Mouse (Mus musculus) spleen, embryonic (tissue): ENCODE data around the gene Mbl1.

Experiments
- CTCF ChIA-PET: fragments of 350-600 bp; sonication (Branson Sonifier 250); formaldehyde crosslinking; loops from one replicate; lab custom pipeline; 2022; lab: Charles Lee

Mbl1 gene

DNA sequence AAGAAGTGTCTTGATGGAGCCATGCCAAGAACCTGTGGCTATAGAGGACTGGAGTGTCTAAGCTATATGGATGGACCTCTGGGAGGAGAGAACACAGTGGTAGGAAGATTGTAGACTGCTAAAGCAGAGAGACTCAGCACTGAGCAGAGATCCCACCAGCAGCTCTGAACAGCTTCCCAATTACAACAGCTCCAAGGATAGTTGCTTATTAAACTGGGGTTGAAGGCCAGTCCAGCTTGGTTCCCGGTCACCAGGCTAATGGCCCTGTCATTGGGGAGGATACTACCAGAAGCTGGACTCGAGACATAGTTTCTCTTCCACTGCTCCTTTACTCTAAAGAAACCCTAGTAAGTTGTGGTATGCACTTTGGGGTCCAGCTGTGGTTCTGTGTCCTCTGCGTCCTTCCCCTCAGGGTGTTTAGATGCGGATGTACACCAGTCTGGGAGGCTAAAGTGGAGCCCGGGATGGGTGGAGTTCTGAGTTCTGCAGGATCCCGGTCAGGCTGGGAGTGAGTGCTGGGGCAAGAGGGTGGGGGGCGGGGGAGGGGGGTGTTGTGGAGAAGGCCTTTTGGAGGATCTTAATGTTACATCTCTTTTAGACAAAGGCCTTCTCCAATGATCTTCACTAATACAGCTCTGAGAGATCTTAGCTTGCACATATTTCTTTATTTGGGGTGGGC is at the start of gene Mbl1:
Gene Mbl1, plus strand, starts transcription at position 239 of the 679 bp plus-strand sequence.
- CTCF ChIA-PET, result no interaction called here

DNA sequence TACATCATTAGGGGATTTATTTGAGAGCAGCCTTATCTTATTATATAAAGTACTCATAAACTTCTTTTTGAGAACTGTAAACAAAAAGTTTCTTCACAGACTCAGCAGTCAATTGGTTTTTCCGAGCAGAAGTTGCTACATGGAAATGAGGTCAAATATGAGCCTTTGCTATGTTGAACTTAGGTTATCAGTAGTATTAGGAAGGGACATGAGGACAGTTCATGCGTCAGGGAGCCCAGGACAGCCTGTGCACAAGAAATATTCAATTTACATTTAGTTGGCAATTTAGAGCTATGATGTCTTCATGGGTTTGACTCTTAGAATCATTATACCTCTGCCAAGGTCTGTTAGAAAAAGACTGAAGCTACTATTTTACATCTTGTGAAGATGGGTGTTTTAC is 49.0 kb upstream of the Mbl1 start:
- CTCF ChIA-PET, result no interaction called here

GRCm38 (mm10) chr14:41104853-41105444 is 46.3 kb upstream of the Mbl1 start, which contains the start of gene Mat1a:
Mat1a (plus strand) TSS chr14:41105035.
- CTCF ChIA-PET, result no interaction called here

GRCm38 (mm10) chr14:41111031-41111668 is 40.1 kb upstream of the Mbl1 start:
- CTCF ChIA-PET, result no interaction called here

- CTCF ChIA-PET, result no interaction called here
Measured at GRCm38 (mm10) chr14:41112944-41113343, 38.3 kb upstream of the Mbl1 start.

DNA sequence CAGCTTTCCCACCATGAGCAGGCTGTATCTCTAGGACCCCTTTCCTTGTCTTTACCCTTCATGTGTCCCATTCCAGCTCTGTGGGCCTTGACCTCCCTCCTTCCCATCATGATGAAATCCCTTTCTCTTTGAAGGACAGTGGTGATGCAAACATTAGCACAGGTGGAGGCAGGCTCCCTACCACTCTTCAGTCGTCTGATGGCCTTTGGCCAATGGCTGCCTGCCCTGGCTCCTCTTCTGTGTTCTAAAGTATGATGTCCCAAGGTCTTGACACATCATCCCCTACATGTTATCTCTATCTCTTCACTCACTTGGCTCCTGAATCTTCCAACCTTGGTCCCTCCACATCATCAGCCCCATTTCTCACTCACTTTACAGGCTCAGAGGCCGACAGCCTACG is 35.0 kb upstream of the Mbl1 start:
- CTCF ChIA-PET, result no interaction called here

DNA sequence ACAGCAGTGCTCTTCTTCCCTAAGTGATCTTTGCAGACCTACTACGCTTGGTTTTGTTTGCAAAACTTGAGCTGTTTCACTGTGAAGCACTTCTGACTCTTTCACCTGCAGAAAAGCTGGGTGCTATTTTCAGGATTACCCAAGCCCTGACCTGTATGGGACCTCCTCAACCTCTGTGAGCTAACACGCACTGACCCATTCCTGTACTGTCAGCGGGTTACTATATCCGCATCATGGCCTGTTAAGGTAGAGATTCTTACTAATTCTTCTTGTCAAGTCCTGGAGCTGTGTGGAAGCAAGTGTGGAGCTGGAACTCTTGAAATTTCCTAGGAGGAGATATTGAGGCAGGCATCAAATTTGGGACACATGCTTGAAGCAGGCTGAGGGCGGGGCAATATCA is 26.6 kb upstream of the Mbl1 start:
- CTCF ChIA-PET, result no interaction called here

- CTCF ChIA-PET, result no interaction called here
Measured at GRCm38 (mm10) chr14:41127997-41128396, 23.3 kb upstream of the Mbl1 start.

GRCm38 (mm10) chr14:41131540-41131939 is 19.7 kb upstream of the Mbl1 start, which contains the start of gene Sftpa1:
Sftpa1 (plus strand) TSS chr14:41131782.
- CTCF ChIA-PET, result no interaction called here

DNA sequence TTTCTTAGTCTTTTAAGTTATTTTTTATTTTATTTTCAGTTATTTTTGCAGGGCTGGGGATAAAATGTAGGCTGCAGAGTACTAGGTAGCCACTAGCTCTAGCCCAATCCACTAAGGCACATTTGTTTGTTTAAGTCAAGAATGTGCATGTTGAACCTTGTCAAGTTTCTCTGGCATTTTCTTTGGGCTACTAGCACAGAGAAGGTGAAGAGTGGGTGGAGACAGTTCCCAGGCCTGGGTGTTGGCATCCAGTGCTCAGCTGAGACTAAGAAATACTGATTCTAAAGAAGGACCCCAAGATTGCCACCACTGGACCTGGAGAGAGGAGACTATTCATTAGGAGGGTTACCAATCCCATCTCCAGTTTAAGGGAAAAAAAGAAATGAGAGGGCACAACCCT is 14.3 kb upstream of the Mbl1 start:
- CTCF ChIA-PET, result no interaction called here

DNA sequence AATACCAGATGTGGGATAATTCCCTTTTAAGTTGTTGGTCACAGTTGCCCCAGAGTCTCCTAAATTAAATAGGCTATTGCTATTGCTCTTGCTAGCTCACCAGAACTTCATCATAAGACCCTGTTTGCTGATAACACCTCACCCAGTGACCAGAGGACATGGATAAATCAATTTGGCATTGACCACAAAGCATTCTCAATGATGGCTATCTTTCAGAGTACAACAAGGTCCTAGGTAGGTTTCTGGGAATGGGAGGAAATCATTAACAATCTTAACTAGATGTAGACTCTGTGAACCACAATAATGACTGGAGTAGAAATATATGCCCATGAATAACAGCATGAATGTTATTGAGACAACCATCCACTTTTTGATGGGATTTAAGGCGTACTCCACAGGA is 10.6 kb upstream of the Mbl1 start:
- CTCF ChIA-PET, result no interaction called here

DNA sequence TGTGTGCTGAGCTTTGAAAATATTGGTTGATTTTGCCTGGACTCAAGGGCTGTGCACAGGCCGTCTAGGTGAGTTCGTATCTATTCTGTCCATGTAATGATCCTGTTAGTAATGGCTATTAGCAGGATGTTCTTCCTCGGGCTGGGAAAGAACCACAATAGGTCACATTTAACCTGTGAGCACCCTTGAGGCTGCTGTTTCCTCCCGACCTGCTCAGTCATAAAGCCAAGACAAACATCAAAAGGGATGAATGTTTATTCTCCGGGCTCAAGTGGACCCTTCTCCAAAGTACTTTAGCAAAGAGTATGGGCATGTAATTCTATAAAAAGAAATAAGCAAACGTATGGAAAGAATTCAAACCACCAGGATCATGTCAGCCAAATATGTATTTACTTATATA is 5.2 kb upstream of the Mbl1 start:
- CTCF ChIA-PET, result no interaction called here

DNA sequence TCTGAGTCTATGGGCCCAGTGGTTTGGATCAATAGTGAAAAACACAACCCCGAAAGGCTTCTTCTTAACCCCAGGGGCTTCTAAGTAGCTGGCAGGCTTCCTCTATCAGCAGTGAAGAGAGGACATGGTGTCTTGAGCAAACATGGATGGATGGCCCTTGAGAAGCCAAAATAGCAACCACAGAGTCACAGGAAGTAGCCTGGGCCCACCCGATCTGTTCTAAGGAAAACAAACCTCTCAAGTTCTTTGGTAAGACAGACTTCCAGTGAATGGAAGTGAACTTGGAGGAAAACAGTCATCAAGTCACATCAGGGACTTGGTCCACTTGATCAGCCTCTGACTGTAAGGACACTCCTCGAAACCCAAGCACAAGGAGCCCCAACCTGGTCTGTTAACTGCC is 4.3 kb upstream of the Mbl1 start:
- CTCF ChIA-PET, result no interaction called here

- CTCF ChIA-PET, result no interaction called here
Measured at GRCm38 (mm10) chr14:41147356-41147755, 3.9 kb upstream of the Mbl1 start.

- CTCF ChIA-PET, result no interaction called here
Measured at GRCm38 (mm10) chr14:41160076-41160475, 8.8 kb downstream of the Mbl1 start.

GRCm38 (mm10) chr14:41160743-41161142 is 9.5 kb downstream of the Mbl1 start:
- CTCF ChIA-PET, result no interaction called here

DNA sequence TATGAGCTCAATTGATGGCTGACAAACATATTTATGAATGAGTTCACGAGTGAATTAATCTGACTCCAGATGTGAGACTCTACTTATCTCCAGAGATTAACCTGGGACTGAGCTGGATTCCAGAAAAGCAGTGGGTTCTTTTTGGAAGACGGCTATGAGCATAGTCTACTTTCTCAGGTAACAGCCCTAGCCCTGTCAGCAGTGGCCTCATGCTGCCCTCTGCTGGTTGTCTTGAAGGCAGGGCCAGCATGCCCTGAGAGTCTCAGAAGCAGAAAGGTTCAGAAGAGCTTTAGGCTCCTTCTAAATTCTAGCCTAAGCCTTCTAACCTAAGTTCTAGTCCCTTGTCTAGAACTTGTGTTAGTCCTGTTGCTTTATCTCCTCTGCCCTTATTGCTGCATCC is 11.4 kb downstream of the Mbl1 start:
- CTCF ChIA-PET, result no interaction called here

DNA sequence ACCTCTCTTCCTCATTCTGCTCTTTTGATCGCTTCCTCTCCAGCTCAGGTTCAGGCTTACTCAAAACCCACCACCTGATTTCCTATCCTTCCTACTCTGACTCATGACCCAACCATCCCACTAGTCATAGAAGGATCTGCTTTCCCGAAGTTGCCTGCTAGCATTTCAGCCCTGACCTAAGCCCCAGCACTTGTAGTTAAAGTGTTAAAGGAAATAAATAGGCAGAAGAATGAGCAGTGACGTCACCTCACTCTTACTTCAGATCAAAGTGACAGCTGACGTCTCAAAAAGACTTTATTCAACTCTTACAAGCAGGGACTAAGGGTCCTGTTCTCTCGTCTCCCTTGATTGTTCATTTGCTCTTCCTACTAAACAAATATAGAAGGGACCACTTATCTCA is 16.0 kb downstream of the Mbl1 start:
- CTCF ChIA-PET, result no interaction called here

GRCm38 (mm10) chr14:41168567-41168966 is 17.3 kb downstream of the Mbl1 start:
- CTCF ChIA-PET, result no interaction called here

GRCm38 (mm10) chr14:41170514-41170913 is 19.3 kb downstream of the Mbl1 start:
- CTCF ChIA-PET, result no interaction called here

DNA sequence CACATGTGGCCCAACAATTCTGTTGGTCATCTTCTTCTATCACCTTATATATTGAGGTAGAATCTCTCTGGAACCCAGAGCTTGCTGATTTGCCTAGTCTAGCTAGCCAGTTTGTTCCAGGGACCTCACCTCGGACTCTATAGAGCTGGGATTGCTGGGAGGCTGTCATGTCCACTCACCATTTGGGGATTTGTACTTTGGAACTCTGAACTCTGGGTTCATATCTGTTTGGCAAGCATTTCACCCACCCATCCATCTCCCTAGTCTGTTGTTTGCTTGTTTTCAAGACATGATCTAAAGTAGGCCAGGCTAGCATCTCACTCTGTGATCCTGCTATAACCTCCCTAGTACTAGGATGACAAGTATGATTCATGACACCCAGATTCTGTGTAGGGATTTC is 23.5 kb downstream of the Mbl1 start:
- CTCF ChIA-PET, result no interaction called here

GRCm38 (mm10) chr14:41185059-41185821 is 34.0 kb downstream of the Mbl1 start, which contains the start of gene Sftpd:
Sftpd (minus strand) TSS chr14:41185149.
- CTCF ChIA-PET, result interaction anchor here (0.6 kb wide), 1 partner anchor 1297 kb away, joined by 3 read pairs; no protein-coding TSS in a partner anchor
